Mouse (Mus musculus) testis, adult 2 months (tissue): ENCODE results near the gene Nudt19. TPM values are rescaled to one million over a fixed set of nuclear protein-coding genes. Genes with fewer than 3 reads are reported as not detected.

Experiments
- H3K27ac ChIP-seq: fragments of 200-500 bp; 2 replicates; pipeline ENCODE4 v1.5.1; 2012; ENCODE audit warnings: low read depth, low read length; ENCODE audit not compliant: control insufficient read depth, insufficient read depth
- H3K27me3 ChIP-seq: fragments of 200-500 bp; 2 replicates; pipeline ENCODE4 v1.6.1; 2012; ENCODE audit warnings: mild to moderate bottlenecking, low read length, moderate library complexity; ENCODE audit not compliant: control insufficient read depth, insufficient read depth
- H3K36me3 ChIP-seq: fragments of 200-500 bp; 2 replicates; pipeline ENCODE4 v1.6.1; 2012; ENCODE audit warnings: mild to moderate bottlenecking, low read length; ENCODE audit not compliant: control insufficient read depth, insufficient read depth
- H3K4me1 ChIP-seq: fragments of 200-500 bp; 2 replicates; pipeline ENCODE4 v1.6.1; 2012; ENCODE audit warnings: low read length; ENCODE audit not compliant: control insufficient read depth, insufficient read depth
- H3K4me3 ChIP-seq: fragments of 200-500 bp; 2 replicates; pipeline ENCODE4 v1.5.1; 2012; ENCODE audit warnings: low read depth, mild to moderate bottlenecking, low read length, moderate library complexity, mixed read lengths; ENCODE audit not compliant: control insufficient read depth
- CTCF ChIP-seq: fragments of 200-500 bp; IDR thresholded peaks from 2 replicates; pipeline ENCODE4 v1.5.1; 2012; ENCODE audit warnings: low read depth, mild to moderate bottlenecking, inconsistent platforms, low read length, moderate library complexity; ENCODE audit not compliant: control insufficient read depth, insufficient read depth, insufficient replicate concordance
- POLR2A ChIP-seq: fragments of 200-500 bp; IDR thresholded peaks from 2 replicates; pipeline ENCODE4 v1.6.1; 2012; ENCODE audit warnings: low read depth, mild to moderate bottlenecking, inconsistent platforms, low read length, moderate library complexity; ENCODE audit not compliant: control insufficient read depth
- polyA plus RNA-seq: library from polyadenylated mRNA; depleted of rRNA; stranded (reverse); fragments of >200 nt; gene quantifications from 2 replicates; pipeline ENCODE4 v1.2.3, GENCODE M21; 2012; rRNA removed

Gene Nudt19
- polyA plus RNA-seq, 1 experiment: 5.7 TPM

GRCm38 (mm10) chr7:35526795-35527194, 29.3 kb downstream of the Nudt19 start:
- Histone ChIP-seq H3K27me3 (no peaks in the 10 kb centered on the region), H3K4me1 (no peaks in the 10 kb centered on the region), H3K36me3 (peaks cover 2% of the 10 kb centered on the region; the same call in 1 of the 2 replicates), H3K4me3 (no peak overlapping the region), H3K27ac (no peak overlapping the region)
- TF ChIP-seq CTCF: no peak
- no peak for TF ChIP-seq POLR2A

- no peaks in the 10 kb centered on the region for H3K27me3 ChIP-seq
- no peak overlapping the region for H3K27ac ChIP-seq
- no peak for TF ChIP-seq POLR2A
- TF ChIP-seq CTCF: peak; percentile 40; the same call in 1 of the 2 replicates
- H3K4me3 ChIP-seq: no peak overlapping the region
- H3K36me3 ChIP-seq: peaks cover 4% of the 10 kb centered on the region
- H3K4me1 ChIP-seq: no peaks in the 10 kb centered on the region
Observed at GRCm38 (mm10) chr7:35501995-35502394, 54.1 kb downstream of the Nudt19 start.

GRCm38 (mm10) chr7:35497516-35497915, 58.6 kb downstream of the Nudt19 start:
- TF ChIP-seq CTCF (no peak), POLR2A (no peak)
- Histone ChIP-seq H3K27me3 (no peaks in the 10 kb centered on the region), H3K4me3 (no peak overlapping the region), H3K4me1 (no peaks in the 10 kb centered on the region), H3K36me3 (peaks cover 3% of the 10 kb centered on the region; the same call in 1 of the 2 replicates), H3K27ac (no peak overlapping the region)

Other genes with a start within 250 kb of the Nudt19 start
- 2.3 and 3.0 TPM in 2 replicates for gene Gpatch1, start 237.9 kb downstream of the Nudt19 start, polyA plus RNA-seq
- gene Rhpn2, start 222.1 kb downstream of the Nudt19 start, polyA plus RNA-seq: 4.3 and 5.2 TPM in 2 replicates
- 3.1 and 4.0 TPM in 2 replicates for gene Faap24, start 159.5 kb downstream of the Nudt19 start, polyA plus RNA-seq
- gene Cep89, start 159.3 kb downstream of the Nudt19 start, polyA plus RNA-seq: 95.0 and 104 TPM in 2 replicates
- gene Slc7a9, start 107.5 kb downstream of the Nudt19 start, polyA plus RNA-seq: 0.37 and 0.47 TPM in 2 replicates
- gene Tdrd12, start 18.6 kb downstream of the Nudt19 start, polyA plus RNA-seq: 19.0 and 24.1 TPM in 2 replicates
- 0.06 and 0.07 TPM in 2 replicates for gene Rgs9bp, start 29.3 kb upstream of the Nudt19 start, polyA plus RNA-seq
- 12.8 and 15.0 TPM in 2 replicates for gene Ankrd27, start 29.9 kb upstream of the Nudt19 start, polyA plus RNA-seq
- gene Pdcd5, start 91.2 kb upstream of the Nudt19 start, polyA plus RNA-seq: 272 and 388 TPM in 2 replicates
- 4.6 and 4.8 TPM in 2 replicates for gene Dpy19l3, start 198.2 kb upstream of the Nudt19 start, polyA plus RNA-seq
- 12.0 and 13.1 TPM in 2 replicates for gene Zfp507, start 246.7 kb upstream of the Nudt19 start, polyA plus RNA-seq